Mouse (Mus musculus): Measurements from ENCODE around the gene Ezr.

DNA sequence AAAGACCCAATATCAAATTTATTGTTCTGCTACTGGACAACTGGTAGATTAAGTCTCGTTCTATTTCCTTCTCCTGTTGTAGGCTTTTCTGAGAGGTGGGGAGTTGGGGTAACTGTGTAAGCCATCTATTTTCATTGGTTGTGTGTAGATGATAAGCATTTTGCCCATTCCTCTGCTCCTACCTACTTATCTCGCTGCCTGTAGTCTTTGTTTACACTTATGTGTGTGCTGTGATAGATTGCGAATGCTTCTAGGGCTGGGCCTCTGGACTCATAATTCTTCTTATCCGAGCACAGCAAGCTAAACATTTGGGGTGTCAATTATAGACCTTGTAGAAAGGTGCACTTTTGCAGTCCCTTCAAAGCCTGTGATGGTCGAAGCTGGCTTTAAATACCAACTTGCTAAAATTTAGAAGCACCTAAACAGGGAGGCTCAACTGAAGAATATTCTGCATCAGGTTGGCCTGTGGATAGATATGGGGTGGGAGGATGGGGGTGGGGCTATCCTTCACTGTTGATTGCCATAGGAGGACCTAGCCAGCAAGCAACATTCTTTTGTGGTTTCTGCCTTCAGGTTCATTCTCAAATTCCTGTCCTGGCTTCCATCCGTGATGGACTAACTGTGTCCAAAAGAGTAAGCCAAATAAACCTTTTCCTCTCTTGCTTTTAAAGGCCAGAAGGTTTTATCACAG is 22.4 kb upstream of the Ezr start:
- TF ChIP-seq CTCF (IDR thresholded peaks at IDR 0.05; ENCODE audit: low read depth) (no peak), EP300 (optimal IDR thresholded peaks at IDR 0.05) (no peak)

Data from stomach, postnatal 0 days (tissue).